Mouse (Mus musculus) embryonic facial prominence, embryonic 15.5 days (tissue): ENCODE data around the gene Tbc1d10a. TPM values are rescaled to one million over a fixed set of nuclear protein-coding genes. Genes with fewer than 3 reads are reported as not detected.

Experiments
- ATAC-seq: fragments of 200-750 bp; cut with Nextera tagmentation; 2 replicates; pipeline ENCODE4 v1.8.0; 2017; ENCODE audit warnings: low read depth, moderate TSS enrichment; ENCODE audit not compliant: insufficient number of reproducible peaks, low FRiP score, low TSS enrichment
- H3K27ac ChIP-seq: fragments of 300-500 bp; sonication (generic); replicated peaks from 2 replicates; pipeline ENCODE4 v1.5.1; 2015; ENCODE audit warnings: mild to moderate bottlenecking, inconsistent platforms
- H3K27me3 ChIP-seq: fragments of 300-500 bp; sonication (generic); 2 replicates; pipeline ENCODE4 v1.6.1; 2015; ENCODE audit warnings: inconsistent platforms
- H3K36me3 ChIP-seq: fragments of 300-500 bp; sonication (generic); 2 replicates; pipeline ENCODE4 v1.6.1; 2015; ENCODE audit warnings: mild to moderate bottlenecking, inconsistent platforms
- H3K4me1 ChIP-seq: fragments of 300-500 bp; sonication (generic); 2 replicates; pipeline ENCODE4 v1.6.1; 2015; ENCODE audit warnings: inconsistent platforms
- H3K4me2 ChIP-seq: fragments of 300-500 bp; sonication (generic); replicated peaks from 2 replicates; pipeline ENCODE4 v1.6.1; 2015; ENCODE audit warnings: mild to moderate bottlenecking, inconsistent platforms
- H3K4me3 ChIP-seq: fragments of 300-500 bp; sonication (generic); replicated peaks from 2 replicates; pipeline ENCODE4 v1.5.1; 2015; ENCODE audit warnings: mild to moderate bottlenecking, inconsistent platforms
- H3K9ac ChIP-seq: fragments of 300-500 bp; sonication (generic); 2 replicates; pipeline ENCODE4 v1.6.1; 2015; ENCODE audit warnings: inconsistent platforms
- H3K9me3 ChIP-seq: fragments of 300-500 bp; sonication (generic); replicated peaks from 2 replicates; pipeline ENCODE4 v1.6.1; 2016; ENCODE audit warnings: inconsistent platforms
- WGBS: fragments of 180-500 bp; shearing (Covaris S2); methylation state at CpG from one replicate; pipeline ENCODE4 v1.1.7; 2015; 5-methylcytosine and 5-hydroxymethylcytosine counted together
- polyA plus RNA-seq: library from polyadenylated mRNA; unstranded; fragments of >200 nt; fragmentation: Nextera tagmentation; extraction: Ambion mirVana; gene quantifications from 2 replicates; pipeline ENCODE4 v1.2.1, GENCODE M21; 2015

Gene Tbc1d10a
- polyA plus RNA-seq, 1 experiment from 2014 or later, result 56.2 TPM

GRCm38 (mm10) chr11:4216248-4217000 lies 29.8 kb downstream of the Tbc1d10a start:
- 0 out of 2 replicates have a peak, but pooled peaks have one; percentile 5 for ATAC-seq
- H3K4me2 ChIP-seq, result no peak overlapping the region
- H3K4me1 ChIP-seq, result peaks cover 21% of the 10 kb centered on the region
- H3K9me3 ChIP-seq, result no peaks in the 10 kb centered on the region
- peaks cover 46% of the 10 kb centered on the region for H3K36me3 ChIP-seq
- H3K27me3 ChIP-seq, result no peaks in the 10 kb centered on the region
- no peak overlapping the region for H3K9ac ChIP-seq
- 57% methylated on average over 9 of the region's 9 CpGs for WGBS
- H3K27ac ChIP-seq, result peak overlapping the region; percentile 71
- no peak overlapping the region for H3K4me3 ChIP-seq

GRCm38 (mm10) chr11:4217914-4218629 lies 31.5 kb downstream of the Tbc1d10a start, which contains the start of gene Castor1:
Gene Castor1, plus strand, starts transcription at chr11:4218225.
- peak within 1 kb of the TSS; percentile 53 for H3K9ac ChIP-seq
- peak within 1 kb of the TSS; percentile 71 for H3K27ac ChIP-seq
- ATAC-seq, result peak; percentile 74
- H3K9me3 ChIP-seq, result no peaks in the 10 kb centered on the region
- H3K36me3 ChIP-seq, result peaks cover 30% of the 10 kb centered on the region
- WGBS, result 1% methylated on average over 56 of the region's 56 CpGs
- peaks cover 21% of the 10 kb centered on the region for H3K4me1 ChIP-seq
- peak within 1 kb of the TSS; percentile 94 for H3K4me2 ChIP-seq
- no peaks in the 10 kb centered on the region for H3K27me3 ChIP-seq
- peak within 1 kb of the TSS; percentile 53 for H3K4me3 ChIP-seq

GRCm38 (mm10) chr11:4218637-4219036 lies 32.0 kb downstream of the Tbc1d10a start:
- peaks cover 23% of the 10 kb centered on the region for H3K4me1 ChIP-seq
- peak overlapping the region; percentile 53 for H3K4me3 ChIP-seq
- H3K27me3 ChIP-seq, result no peaks in the 10 kb centered on the region
- 8% methylated on average over 6 of the region's 6 CpGs for WGBS
- no peak for ATAC-seq
- peaks cover 24% of the 10 kb centered on the region for H3K36me3 ChIP-seq
- H3K27ac ChIP-seq, result peak overlapping the region; percentile 49; the same call in 1 of the 2 replicates
- no peaks in the 10 kb centered on the region for H3K9me3 ChIP-seq
- peak overlapping the region; percentile 53 for H3K9ac ChIP-seq
- H3K4me2 ChIP-seq, result peak overlapping the region; percentile 94

DNA sequence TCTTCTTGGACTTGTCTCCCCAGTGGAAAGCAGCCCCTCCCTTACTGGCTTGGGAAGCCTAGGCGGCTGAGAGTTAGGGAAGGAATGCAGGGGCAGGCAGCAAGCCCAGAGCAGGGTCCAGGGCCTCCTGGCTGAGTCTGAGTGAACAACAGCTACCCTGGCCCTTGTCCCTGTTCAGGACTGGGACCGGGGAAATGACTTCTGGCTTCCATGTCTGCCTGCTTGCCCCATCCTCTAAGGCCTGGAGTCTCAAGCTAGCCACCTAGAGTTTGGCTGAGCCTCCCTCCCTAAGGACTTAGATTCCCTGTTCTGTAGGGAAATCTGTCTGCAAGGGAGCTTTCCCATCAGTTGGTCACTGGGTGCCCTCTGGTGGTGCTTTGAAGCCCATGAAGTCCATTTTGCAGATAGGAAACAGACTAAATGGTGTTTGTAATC lies 32.7 kb downstream of the Tbc1d10a start:
- 9% methylated on average over 2 of the region's 2 CpGs for WGBS
- Histone ChIP-seq H3K4me2 (peak overlapping the region; percentile 94), H3K27ac (0 out of 2 replicates have a peak overlapping the region, but pooled peaks have one; percentile 23), H3K36me3 (peaks cover 19% of the 10 kb centered on the region; the same call in 1 of the 2 replicates), H3K9me3 (no peaks in the 10 kb centered on the region), H3K27me3 (no peaks in the 10 kb centered on the region), H3K9ac (no peak overlapping the region), H3K4me1 (peaks cover 25% of the 10 kb centered on the region), H3K4me3 (peak overlapping the region; percentile 53; the same call in 1 of the 2 replicates)
- no peak for ATAC-seq

GRCm38 (mm10) chr11:4219908-4220307 lies 33.3 kb downstream of the Tbc1d10a start:
- no peaks in the 10 kb centered on the region for H3K9me3 ChIP-seq
- no peak overlapping the region for H3K4me3 ChIP-seq
- 64% methylated on average over 9 of the region's 9 CpGs for WGBS
- H3K4me2 ChIP-seq, result no peak overlapping the region
- H3K9ac ChIP-seq, result no peak overlapping the region
- ATAC-seq, result no peak
- H3K27ac ChIP-seq, result no peak overlapping the region
- H3K36me3 ChIP-seq, result peaks cover 13% of the 10 kb centered on the region; the same call in 1 of the 2 replicates
- peaks cover 25% of the 10 kb centered on the region for H3K4me1 ChIP-seq
- no peaks in the 10 kb centered on the region for H3K27me3 ChIP-seq

DNA sequence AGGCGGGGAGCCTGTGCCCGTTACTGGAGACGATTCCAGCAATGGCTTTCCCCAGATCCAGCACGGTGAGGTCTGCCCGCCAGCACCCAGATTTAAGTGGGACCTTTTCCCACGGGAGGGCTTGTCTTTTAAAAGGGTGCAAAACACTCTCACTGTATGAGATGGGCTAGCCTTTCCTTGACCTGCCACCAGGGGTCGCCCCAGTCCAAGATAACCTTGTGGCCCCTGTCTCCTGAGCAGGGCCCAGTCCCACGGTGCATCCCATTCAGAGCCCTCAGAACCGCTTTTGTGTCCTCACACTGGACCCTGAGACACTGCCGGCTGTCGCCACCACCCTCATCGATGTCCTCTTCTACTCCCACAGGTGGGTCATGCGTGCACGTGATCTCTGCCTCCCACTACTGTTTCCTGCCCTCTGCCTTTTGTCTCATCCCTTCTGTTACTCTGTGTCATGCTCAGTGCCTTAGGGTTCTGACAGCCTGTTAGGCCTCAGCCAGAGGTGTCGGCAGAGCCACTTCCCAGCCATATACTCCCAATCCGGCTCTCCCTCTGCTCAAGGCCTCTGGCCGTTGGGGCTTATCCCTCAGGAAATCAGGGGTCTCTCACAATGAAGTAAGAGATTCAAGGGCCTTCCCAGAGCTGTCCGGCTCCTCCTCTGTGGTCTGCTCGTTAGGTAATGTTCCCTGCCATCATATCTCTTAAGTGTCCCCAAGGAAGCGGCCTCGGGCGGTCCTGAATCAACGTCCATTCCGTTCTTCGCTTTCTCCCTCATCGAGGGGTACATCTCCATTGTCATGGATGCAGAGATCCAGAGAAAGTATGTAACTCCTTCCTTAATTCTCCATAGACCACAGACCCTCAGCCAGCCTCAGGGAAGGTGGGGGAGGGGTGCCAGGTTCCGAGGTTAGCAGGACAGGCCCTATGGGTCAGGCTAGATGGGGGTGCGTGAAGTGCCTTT lies 34.1 kb downstream of the Tbc1d10a start:
- Histone ChIP-seq H3K9me3 (no peaks in the 10 kb centered on the region), H3K36me3 (peaks cover 5% of the 10 kb centered on the region; the same call in 1 of the 2 replicates), H3K4me1 (peaks cover 25% of the 10 kb centered on the region), H3K4me2 (no peak overlapping the region), H3K9ac (no peak overlapping the region), H3K4me3 (no peak overlapping the region), H3K27me3 (no peaks in the 10 kb centered on the region), H3K27ac (no peak overlapping the region)
- WGBS, result 46% methylated on average over 28 of the region's 28 CpGs
- ATAC-seq, result no peak

GRCm38 (mm10) chr11:4222046-4222950 lies 35.7 kb downstream of the Tbc1d10a start:
- H3K36me3 ChIP-seq, result no peaks in the 10 kb centered on the region
- WGBS, result 65% methylated on average over 17 of the region's 17 CpGs
- H3K9ac ChIP-seq, result no peak overlapping the region
- ATAC-seq, result no peak
- no peaks in the 10 kb centered on the region for H3K9me3 ChIP-seq
- no peak overlapping the region for H3K4me3 ChIP-seq
- H3K4me2 ChIP-seq, result no peak overlapping the region
- no peak overlapping the region for H3K27ac ChIP-seq
- H3K4me1 ChIP-seq, result peaks cover 25% of the 10 kb centered on the region
- no peaks in the 10 kb centered on the region for H3K27me3 ChIP-seq

DNA sequence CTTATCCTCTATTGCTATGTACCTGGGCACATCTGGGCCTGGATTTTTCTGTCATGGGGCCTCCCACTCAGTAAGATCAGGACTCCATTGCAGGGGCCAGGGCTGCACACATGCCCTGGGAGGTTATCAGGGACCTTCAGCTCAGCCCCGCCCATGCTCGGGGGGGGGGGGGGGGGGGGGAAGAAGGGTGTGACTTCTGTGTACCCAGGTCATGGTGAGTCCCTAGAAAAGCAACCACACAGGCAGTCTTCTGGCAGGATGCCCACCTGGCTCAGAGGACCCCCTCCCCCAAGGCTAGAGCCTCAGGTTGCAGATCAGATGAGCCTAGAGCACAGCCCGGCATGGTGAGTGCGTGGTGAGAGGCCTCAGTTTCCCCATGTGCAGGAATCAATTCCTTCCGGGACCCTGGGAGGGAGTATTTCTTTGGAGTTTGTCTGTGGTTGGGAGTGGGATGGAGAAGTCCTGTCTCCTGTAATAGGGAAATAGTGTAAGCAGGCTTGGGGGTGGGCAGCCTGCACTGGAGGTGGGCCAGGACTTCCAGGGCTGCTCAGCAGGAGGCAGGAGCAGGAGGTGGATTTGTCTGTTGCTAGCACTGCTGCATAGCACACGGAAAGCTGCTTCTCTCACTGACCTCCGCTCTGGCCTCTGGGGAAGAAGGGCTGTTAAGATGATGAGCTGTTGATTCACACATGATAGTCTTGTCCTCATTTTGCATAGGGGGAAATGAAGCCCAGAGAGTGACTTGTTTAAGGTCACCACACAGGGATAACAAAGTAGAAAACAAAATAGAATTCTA lies 37.0 kb downstream of the Tbc1d10a start:
- H3K36me3 ChIP-seq, result no peaks in the 10 kb centered on the region
- H3K27me3 ChIP-seq, result no peaks in the 10 kb centered on the region
- ATAC-seq, result no peak
- no peak overlapping the region for H3K27ac ChIP-seq
- H3K4me2 ChIP-seq, result no peak overlapping the region
- H3K4me3 ChIP-seq, result no peak overlapping the region
- H3K9me3 ChIP-seq, result no peaks in the 10 kb centered on the region
- H3K9ac ChIP-seq, result no peak overlapping the region
- 30% methylated on average over 7 of the region's 7 CpGs for WGBS
- H3K4me1 ChIP-seq, result peaks cover 16% of the 10 kb centered on the region

DNA sequence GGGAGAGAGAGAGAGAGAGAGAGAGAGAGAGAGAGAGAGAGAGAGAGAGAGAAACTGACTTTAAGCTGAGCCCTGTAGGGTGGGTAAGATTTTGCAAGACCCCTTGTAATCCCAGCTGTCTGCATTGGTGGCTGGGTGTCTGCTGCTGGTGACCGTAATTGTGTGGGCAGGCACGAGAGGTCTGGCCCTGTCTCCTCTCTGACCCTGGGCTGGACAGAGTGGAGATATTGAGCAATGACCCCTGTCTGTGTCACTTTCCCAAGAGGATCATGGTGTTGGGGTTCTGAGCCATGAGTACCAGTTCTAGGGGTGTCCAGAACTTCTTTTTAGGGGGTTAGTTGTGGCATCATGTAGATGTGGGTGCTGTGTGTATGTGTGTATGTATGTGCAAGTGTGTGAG lies 37.6 kb downstream of the Tbc1d10a start:
- Histone ChIP-seq H3K4me1 (peaks cover 13% of the 10 kb centered on the region), H3K9me3 (no peaks in the 10 kb centered on the region), H3K27ac (no peak overlapping the region), H3K4me2 (no peak overlapping the region), H3K27me3 (no peaks in the 10 kb centered on the region), H3K4me3 (no peak overlapping the region), H3K36me3 (no peaks in the 10 kb centered on the region), H3K9ac (no peak overlapping the region)
- no peak for ATAC-seq
- WGBS, result 48% methylated on average over 2 of the region's 2 CpGs
